Mouse (Mus musculus) adrenal gland, adult 18-20 months (tissue): ENCODE measurements at regions not wholly inside any gene's neighbourhood (a gene's known extent, or its start where the extent isn't known, plus 50 kb on each side); places are given as distances from the start of the nearest gene placed in this dataset.

Source experiments
- DNase-seq, 2 experiments: peaks; one replicate each; pipeline ENCODE4 v3.0.0; 2021 to 2022; ENCODE audit warnings: low spot score in 2 of 2

- DNase-seq, result no peak
These were observed 54.7 kb upstream of the Pappa2 start for GRCm38 (mm10) chr1:159034952-159035351.

- no peak for DNase-seq
These were observed 56.1 kb upstream of the Pappa2 start for GRCm38 (mm10) chr1:159036371-159036770.

GRCm38 (mm10) chr1:159045870-159046385, 65.6 kb upstream of the Pappa2 start:
- no peak for DNase-seq

GRCm38 (mm10) chr1:159065024-159065423, 84.7 kb upstream of the Pappa2 start:
- DNase-seq, result no peak

- DNase-seq, result no peak
These were observed 118.9 kb upstream of the Pappa2 start for GRCm38 (mm10) chr1:159099205-159099604.

- no peak for DNase-seq
These were observed 109.9 kb upstream of the Cop1 start for GRCm38 (mm10) chr1:159122201-159122600.

- DNase-seq, result no peak
These were observed 107.2 kb upstream of the Cop1 start for GRCm38 (mm10) chr1:159124874-159125273.

GRCm38 (mm10) chr1:159135301-159135700, 96.8 kb upstream of the Cop1 start:
- DNase-seq, result peak; percentile 69 to 76

GRCm38 (mm10) chr1:159147788-159148497, 84.2 kb upstream of the Cop1 start:
- no peak for DNase-seq

GRCm38 (mm10) chr1:159148498-159149187, 83.5 kb upstream of the Cop1 start:
- DNase-seq, result no peak

GRCm38 (mm10) chr1:159149207-159149606, 82.9 kb upstream of the Cop1 start:
- DNase-seq, result no peak

- DNase-seq, result no peak
These were observed 82.4 kb upstream of the Cop1 start for GRCm38 (mm10) chr1:159149721-159150120.

GRCm38 (mm10) chr1:159150351-159150750, 81.8 kb upstream of the Cop1 start:
- no peak for DNase-seq

- DNase-seq, result no peak
These were observed 75.7 kb upstream of the Cop1 start for GRCm38 (mm10) chr1:159156428-159156827.

- DNase-seq, result no peak
These were observed 71.8 kb upstream of the Cop1 start for GRCm38 (mm10) chr1:159160035-159160960.

- no peak for DNase-seq
These were observed 68.8 kb upstream of the Cop1 start for GRCm38 (mm10) chr1:159163113-159163885.

GRCm38 (mm10) chr1:159182031-159182430, 50.1 kb upstream of the Cop1 start:
- DNase-seq, result no peak
